Mouse (Mus musculus) heart, adult 18-20 months (tissue): ENCODE results near the gene Gm3526. TPM values are rescaled to one million over a fixed set of nuclear protein-coding genes. Genes with fewer than 3 reads are reported as not detected.
"Not testable (repeated sequence)": the region's sequence is repeated elsewhere in the genome, so short reads cannot be mapped to it uniquely, and the experiment has no call there.

ENCODE experiments used
- DNase-seq, 2 experiments: peaks; one replicate each; pipeline ENCODE4 v3.0.0; 2021 to 2022; ENCODE audit warnings: mixed read lengths in 1 of 2
- long read RNA-seq, 2 experiments: library from polyadenylated mRNA; stranded (forward); transcript quantifications; one replicate each; pipeline ENCODE4 v2.0.0; 2021
- total RNA-seq, 2 experiments: library from RNA; stranded (reverse); gene quantifications; 2 replicates each; pipeline ENCODE4 v1.2.3; 2021

Gm3526 gene
- total RNA-seq, result not detected
- long read RNA-seq, experiment 1, result 0 reads
- long read RNA-seq, experiment 2, result 0 reads

DNA sequence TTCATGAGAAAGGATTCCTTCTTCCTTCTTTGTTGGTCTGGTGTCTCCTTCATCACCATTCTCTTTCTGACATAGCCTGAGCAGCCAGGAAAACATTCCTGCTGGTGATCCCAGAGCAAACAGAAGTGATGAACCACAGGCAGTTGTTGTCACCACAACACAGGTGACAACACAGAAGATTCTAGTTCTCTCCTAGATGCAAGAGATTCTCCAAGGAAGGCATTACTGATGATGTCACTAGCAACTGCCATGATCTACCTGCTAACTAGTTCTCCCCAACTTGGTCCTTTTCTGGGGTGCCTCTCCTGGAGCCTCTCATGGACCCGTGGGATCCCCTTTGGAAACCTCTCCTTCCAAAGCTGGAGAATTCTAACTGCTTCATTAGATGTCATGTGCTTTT, at the start of gene Gm3526:
TSS of gene Gm3526 (minus strand) at position 101 of the 400 bp plus-strand sequence.
- DNase-seq, result not testable (repeated sequence)

Other genes with a start within 250 kb of the Gm3526 start
- gene Gm3298, start 244.7 kb downstream of the Gm3526 start, total RNA-seq, result not detected
- gene 4930555G01Rik, start 210.0 kb downstream of the Gm3526 start, total RNA-seq, result not detected
- not detected for gene Gm8281, start 189.5 kb downstream of the Gm3526 start, total RNA-seq
- not detected for gene Gm8279, start 129.1 kb downstream of the Gm3526 start, total RNA-seq
- not detected for gene Gm3317, start 96.0 kb downstream of the Gm3526 start, total RNA-seq
- not detected for gene Gm8271, start 74.8 kb downstream of the Gm3526 start, total RNA-seq
- gene Gm3542, start 74.3 kb upstream of the Gm3526 start, total RNA-seq, result not detected
- gene Gm3500, start 128.5 kb upstream of the Gm3526 start, total RNA-seq, result not detected
- gene Gm3194, start 194.9 kb upstream of the Gm3526 start, total RNA-seq, result under 1 TPM in 1 of 2 experiments, not detected in 1; 0.62 TPM
- not detected for gene Gm8246, start 217.2 kb upstream of the Gm3526 start, total RNA-seq
- gene Gm3187, start 223.6 kb upstream of the Gm3526 start, total RNA-seq, result not detected
- gene Gm3488, start 241.1 kb upstream of the Gm3526 start, total RNA-seq, result under 1 TPM in 1 of 2 experiments, not detected in 1; 0.40 TPM